Mouse (Mus musculus): ENCODE measurements around the gene Junb. TPM values are rescaled to one million over a fixed set of nuclear protein-coding genes. Genes with fewer than 3 reads are reported as not detected.
A peak's percentile ranks its signal among the peaks of the same experiment; 100 is the strongest.

The Junb gene
- polyA plus RNA-seq, 1 experiment from 2014 or later, result 21.9 TPM

DNA sequence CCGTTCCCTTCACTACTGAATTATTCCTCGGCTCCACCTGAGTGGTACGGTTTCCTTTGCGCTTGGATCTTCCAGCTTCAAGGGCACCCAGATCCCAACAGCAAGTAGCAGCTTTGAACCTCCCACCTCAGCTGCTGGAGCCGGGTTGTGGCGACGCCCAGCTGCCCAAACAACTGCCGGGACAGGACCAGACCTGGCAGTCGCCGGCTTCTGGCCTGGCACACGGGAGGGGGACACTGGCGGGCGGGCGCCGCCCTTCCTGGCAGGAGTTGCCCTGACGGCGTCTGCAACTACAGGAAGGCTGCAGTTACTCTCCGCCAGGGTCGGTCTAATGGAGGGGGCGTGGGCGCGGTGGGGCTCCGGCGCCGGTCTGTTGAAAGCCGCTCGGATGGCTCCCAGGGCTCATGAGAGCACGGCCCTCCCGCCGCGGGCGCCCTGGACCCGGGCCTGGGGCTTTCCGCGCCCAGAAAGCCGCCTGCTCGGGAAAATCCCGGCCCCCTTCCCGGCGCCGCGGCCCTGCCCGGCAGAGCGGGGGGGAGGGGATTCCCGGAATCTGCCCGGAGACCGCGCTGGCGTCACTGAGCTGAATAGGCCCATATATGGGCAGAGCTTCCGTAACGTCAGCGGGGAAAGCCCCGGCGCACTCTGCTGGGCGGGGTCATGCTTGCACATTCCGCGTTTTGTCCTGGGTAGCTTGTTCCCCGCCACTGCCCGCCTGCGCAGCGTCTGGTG, 2.3 kb downstream of the Junb start:
- 1% methylated on average over 40 of the region's 61 CpGs for WGBS (ENCODE audit: insufficient replicate concordance)
- H3K4me2 ChIP-seq (ENCODE audit: low read depth, low read length), result peak overlapping the region; percentile 96
- peak; percentile 97 for DNase-seq

DNA sequence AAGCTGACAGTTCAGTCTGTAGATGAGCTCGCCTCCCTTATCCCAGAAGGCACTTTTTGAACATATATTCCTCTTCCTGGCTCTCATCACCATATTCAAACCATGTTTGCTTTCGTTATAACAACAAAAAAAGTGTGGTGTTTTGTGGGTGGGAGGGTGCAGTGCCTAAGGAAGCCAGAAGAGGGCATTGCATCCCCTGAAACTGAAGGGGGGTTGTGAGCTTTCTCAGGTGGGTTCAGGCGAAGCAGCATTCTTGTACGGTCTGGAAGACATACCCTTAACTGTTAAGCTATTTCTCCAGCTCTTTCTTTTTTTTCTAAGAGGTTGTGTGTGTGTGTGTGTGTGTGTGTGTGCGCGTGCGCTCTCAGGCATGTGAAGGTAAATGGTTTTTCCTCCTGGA, 3.1 kb downstream of the Junb start:
- Histone ChIP-seq H3K4me2 (ENCODE audit: low read depth, low read length) (peak overlapping the region; percentile 96), H3K27me3 (ENCODE audit: insufficient read depth, low read length) (no peaks in the 10 kb centered on the region), H3K9ac (replicated peaks) (peak overlapping the region; percentile 93), H3K4me3 (ENCODE audit: low read depth, low read length) (peak overlapping the region; percentile 70), H3K4me1 (ENCODE audit: insufficient read depth) (peaks cover 52% of the 10 kb centered on the region), H3K9me3 (ENCODE audit: low read length) (no peaks in the 10 kb centered on the region), H3K27ac (ENCODE audit: low read depth) (peak overlapping the region; percentile 98), H3K36me3 (replicated peaks; ENCODE audit: insufficient read depth, low read length) (peaks cover 39% of the 10 kb centered on the region)
- 33% methylated on average over 7 of the region's 7 CpGs for WGBS (ENCODE audit: insufficient replicate concordance)
- TF ChIP-seq EP300 (IDR thresholded peaks at IDR 0.05; ENCODE audit: low read depth) (0 out of 2 replicates have a peak, but pooled peaks have one; percentile 33), CTCF (IDR thresholded peaks at IDR 0.05; ENCODE audit: low read depth) (peak; percentile 96)
- DNase-seq (peak; percentile 82), ATAC-seq (no peak)

More for the DNA sequence above, 2.3 kb downstream of the Junb start:
- Histone ChIP-seq H3K4me3 (ENCODE audit: low read depth, low read length) (peak overlapping the region; percentile 70), H3K27me3 (ENCODE audit: insufficient read depth, low read length) (no peaks in the 10 kb centered on the region), H3K4me1 (ENCODE audit: insufficient read depth) (peaks cover 59% of the 10 kb centered on the region), H3K27ac (ENCODE audit: low read depth) (peak overlapping the region; percentile 98), H3K9me3 (ENCODE audit: low read length) (no peaks in the 10 kb centered on the region), H3K9ac (replicated peaks) (peak overlapping the region; percentile 93), H3K36me3 (replicated peaks; ENCODE audit: insufficient read depth, low read length) (peaks cover 38% of the 10 kb centered on the region)
- peak; percentile 62 for ATAC-seq
- TF ChIP-seq EP300 (IDR thresholded peaks at IDR 0.05; ENCODE audit: low read depth) (no peak), CTCF (IDR thresholded peaks at IDR 0.05; ENCODE audit: low read depth) (peak; percentile 29)

DNA sequence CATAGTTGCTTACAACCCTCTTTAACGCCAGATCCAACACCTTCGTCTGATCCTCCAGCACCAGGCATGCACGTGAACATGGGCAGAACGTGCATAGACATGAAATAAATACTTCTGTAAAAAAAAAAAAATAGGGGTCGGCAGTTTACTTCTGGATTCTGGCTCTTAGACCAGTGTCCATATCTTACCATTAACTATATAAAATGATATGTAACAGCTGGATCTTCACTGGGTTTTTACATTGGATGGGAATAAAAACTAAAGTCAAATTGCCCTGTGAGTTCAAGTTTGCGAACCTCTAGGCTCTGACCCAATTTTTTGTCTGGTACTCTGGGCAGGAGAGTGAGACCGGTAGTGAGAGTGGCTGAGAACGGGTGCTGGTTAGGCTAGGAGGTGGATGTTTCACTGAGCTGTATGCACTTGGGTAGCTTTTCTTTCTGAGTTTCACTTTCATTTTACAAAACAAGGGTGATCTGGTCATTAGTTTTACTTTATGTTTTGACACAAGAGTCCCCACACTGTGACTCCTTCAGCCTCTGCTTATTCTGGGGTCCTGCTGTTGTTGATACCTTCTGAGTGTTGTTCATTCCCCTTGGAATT, 3.9 kb downstream of the Junb start:
- H3K4me2 ChIP-seq (ENCODE audit: low read depth, low read length), result peak overlapping the region; percentile 96
- no peak for ATAC-seq
- H3K36me3 ChIP-seq (replicated peaks; ENCODE audit: insufficient read depth, low read length), result peaks cover 39% of the 10 kb centered on the region
- peak overlapping the region; percentile 70; the same call in 1 of the 2 replicates for H3K4me3 ChIP-seq (ENCODE audit: low read depth, low read length)
- no peak for DNase-seq
- no peaks in the 10 kb centered on the region for H3K27me3 ChIP-seq (ENCODE audit: insufficient read depth, low read length)
- peaks cover 49% of the 10 kb centered on the region for H3K4me1 ChIP-seq (ENCODE audit: insufficient read depth)
- TF ChIP-seq EP300 (IDR thresholded peaks at IDR 0.05; ENCODE audit: low read depth) (no peak), CTCF (IDR thresholded peaks at IDR 0.05; ENCODE audit: low read depth) (no peak)
- H3K27ac ChIP-seq (ENCODE audit: low read depth), result peak overlapping the region; percentile 98
- no peaks in the 10 kb centered on the region for H3K9me3 ChIP-seq (ENCODE audit: low read length)
- peak overlapping the region; percentile 93 for H3K9ac ChIP-seq (replicated peaks)
- WGBS (ENCODE audit: insufficient replicate concordance), result 72% methylated on average over 8 of the region's 8 CpGs

DNA sequence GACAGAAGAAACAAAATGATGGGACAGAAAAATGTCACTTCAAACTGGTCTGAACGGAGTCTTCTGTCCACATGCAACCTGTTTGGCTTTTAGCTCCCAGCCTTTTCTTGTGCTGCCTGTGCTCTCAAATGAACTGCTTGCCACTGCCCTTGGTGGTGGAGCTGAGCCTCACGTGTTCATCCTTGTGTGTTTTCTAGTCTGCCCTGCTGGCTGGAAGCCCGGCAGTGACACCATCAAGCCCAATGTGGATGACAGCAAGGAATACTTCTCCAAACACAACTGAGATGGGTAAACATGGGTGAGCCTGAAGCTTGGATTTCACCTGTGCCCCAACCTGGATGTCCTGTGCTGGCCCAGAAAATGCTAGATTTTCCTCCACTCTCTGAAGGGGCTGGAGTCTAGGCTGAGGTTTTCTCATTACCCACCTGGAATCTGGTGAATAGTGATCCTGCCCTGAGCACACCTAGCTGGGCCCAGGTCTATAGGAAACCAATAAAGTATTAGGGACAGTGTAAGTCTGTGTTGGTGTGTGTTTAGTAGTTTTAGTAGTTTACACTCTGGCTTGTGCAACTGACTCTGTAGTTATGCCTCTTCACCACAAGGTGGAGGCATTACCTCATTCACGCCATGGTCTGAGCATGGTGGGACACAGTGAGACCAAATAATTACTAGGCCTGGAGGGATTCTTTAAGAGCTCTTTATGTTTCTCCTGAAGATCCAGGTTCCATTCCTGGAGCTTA, 4.5 kb downstream of the Junb start:
- TF ChIP-seq CTCF (IDR thresholded peaks at IDR 0.05; ENCODE audit: low read depth) (peak; percentile 97), EP300 (IDR thresholded peaks at IDR 0.05; ENCODE audit: low read depth) (no peak)
- DNase-seq (peak; percentile 82), ATAC-seq (peak; percentile 9)
- Histone ChIP-seq H3K9me3 (ENCODE audit: low read length) (no peaks in the 10 kb centered on the region), H3K4me3 (ENCODE audit: low read depth, low read length) (peak overlapping the region; percentile 6; the same call in 1 of the 2 replicates), H3K9ac (replicated peaks) (peak overlapping the region; percentile 93; the same call in 1 of the 2 replicates), H3K4me1 (ENCODE audit: insufficient read depth) (peaks cover 43% of the 10 kb centered on the region), H3K4me2 (ENCODE audit: low read depth, low read length) (peak overlapping the region; percentile 96), H3K27me3 (ENCODE audit: insufficient read depth, low read length) (no peaks in the 10 kb centered on the region), H3K36me3 (replicated peaks; ENCODE audit: insufficient read depth, low read length) (peaks cover 39% of the 10 kb centered on the region), H3K27ac (ENCODE audit: low read depth) (peak overlapping the region; percentile 98)
- WGBS (ENCODE audit: insufficient replicate concordance), result 60% methylated on average over 4 of the region's 4 CpGs

DNA sequence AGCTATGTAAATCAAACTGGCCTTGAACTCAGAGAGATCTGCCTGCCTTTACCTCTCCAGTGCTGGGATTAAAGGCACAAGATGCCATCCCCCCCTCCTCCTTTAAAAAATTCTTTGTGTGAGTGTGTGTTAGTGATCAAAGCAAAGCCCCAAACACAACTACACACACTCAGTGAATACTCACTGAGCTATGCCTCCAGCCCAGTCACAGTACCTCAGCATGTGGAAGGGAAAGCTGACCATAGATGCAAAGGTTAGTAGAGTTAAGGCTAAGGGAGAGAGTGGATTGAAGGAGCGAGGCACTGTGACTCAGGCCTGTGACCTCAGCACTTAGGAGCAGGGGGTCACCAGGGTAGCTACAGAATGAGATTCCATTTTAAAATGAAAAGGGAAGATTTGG, 5.4 kb downstream of the Junb start:
- H3K4me3 ChIP-seq (ENCODE audit: low read depth, low read length), result no peak overlapping the region
- H3K9me3 ChIP-seq (ENCODE audit: low read length), result no peaks in the 10 kb centered on the region
- H3K27ac ChIP-seq (ENCODE audit: low read depth), result peak overlapping the region; percentile 98
- H3K4me1 ChIP-seq (ENCODE audit: insufficient read depth), result peaks cover 42% of the 10 kb centered on the region
- no peaks in the 10 kb centered on the region for H3K27me3 ChIP-seq (ENCODE audit: insufficient read depth, low read length)
- H3K4me2 ChIP-seq (ENCODE audit: low read depth, low read length), result peak overlapping the region; percentile 96
- no peak for DNase-seq
- H3K9ac ChIP-seq (replicated peaks), result no peak overlapping the region; the same call in 1 of the 2 replicates
- H3K36me3 ChIP-seq (replicated peaks; ENCODE audit: insufficient read depth, low read length), result peaks cover 39% of the 10 kb centered on the region
- WGBS (ENCODE audit: insufficient replicate concordance), result 75% methylated on average over 1 of the region's 1 CpGs
- ATAC-seq, result no peak
- TF ChIP-seq CTCF (IDR thresholded peaks at IDR 0.05; ENCODE audit: low read depth), result no peak
- no peak for TF ChIP-seq EP300 (IDR thresholded peaks at IDR 0.05; ENCODE audit: low read depth)

DNA sequence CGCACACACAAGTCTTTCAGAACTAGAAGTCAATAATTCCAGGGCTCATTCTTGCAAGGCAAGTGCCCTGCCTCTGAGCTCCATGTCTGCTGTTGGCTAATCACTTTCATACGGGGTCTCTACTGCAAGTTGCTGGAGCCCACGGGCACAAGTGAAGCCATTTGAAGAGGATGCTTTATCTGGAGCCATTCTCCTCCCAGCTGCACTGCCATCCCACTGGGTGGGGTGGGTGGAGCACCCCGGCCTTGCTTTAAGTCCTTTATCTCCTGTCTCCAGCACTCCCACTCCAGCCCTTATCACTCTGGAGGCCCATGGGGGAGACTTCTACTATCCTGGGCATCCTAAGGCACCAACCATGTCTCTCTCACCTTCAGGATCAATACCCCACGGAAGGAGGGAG, 7.6 kb downstream of the Junb start:
- Histone ChIP-seq H3K9ac (replicated peaks) (peak overlapping the region; percentile 91), H3K4me3 (ENCODE audit: low read depth, low read length) (peak overlapping the region; percentile 83), H3K27ac (ENCODE audit: low read depth) (peak overlapping the region; percentile 98), H3K9me3 (ENCODE audit: low read length) (no peaks in the 10 kb centered on the region), H3K27me3 (ENCODE audit: insufficient read depth, low read length) (no peaks in the 10 kb centered on the region), H3K4me2 (ENCODE audit: low read depth, low read length) (peak overlapping the region; percentile 96), H3K36me3 (replicated peaks; ENCODE audit: insufficient read depth, low read length) (peaks cover 39% of the 10 kb centered on the region), H3K4me1 (ENCODE audit: insufficient read depth) (peaks cover 57% of the 10 kb centered on the region)
- DNase-seq, result peak; percentile 79
- peak; percentile 69 for ATAC-seq
- WGBS (ENCODE audit: insufficient replicate concordance), result 41% methylated on average over 5 of the region's 5 CpGs
- TF ChIP-seq EP300 (IDR thresholded peaks at IDR 0.05; ENCODE audit: low read depth) (peak; percentile 96), CTCF (IDR thresholded peaks at IDR 0.05; ENCODE audit: low read depth) (no peak)

Data from liver, postnatal 0 days (tissue).